Mouse (Mus musculus): ENCODE data around the gene Eml5.

The Eml5 gene

GRCm38 (mm10) chr12:98833901-98834300 is 67.4 kb downstream of the Eml5 start:
- DNase-seq (ENCODE audit: low spot score) = no peak

- no peak for DNase-seq (ENCODE audit: low spot score)
These were observed 68.2 kb downstream of the Eml5 start for GRCm38 (mm10) chr12:98832929-98833598.

- DNase-seq (ENCODE audit: low spot score) = no peak
These were observed 70.2 kb downstream of the Eml5 start for GRCm38 (mm10) chr12:98831122-98831521.

GRCm38 (mm10) chr12:98820781-98821180 is 80.5 kb downstream of the Eml5 start:
- no peak for DNase-seq (ENCODE audit: low spot score)

- DNase-seq (ENCODE audit: low spot score) = no peak
These were observed 97.1 kb downstream of the Eml5 start for GRCm38 (mm10) chr12:98804078-98804748.

GRCm38 (mm10) chr12:98802245-98802644 is 99.0 kb downstream of the Eml5 start:
- DNase-seq (ENCODE audit: low spot score) = no peak

GRCm38 (mm10) chr12:98800334-98800733 is 101.0 kb downstream of the Eml5 start:
- no peak for DNase-seq (ENCODE audit: low spot score)

GRCm38 (mm10) chr12:98795731-98796318 is 105.5 kb downstream of the Eml5 start:
- no peak for DNase-seq (ENCODE audit: low spot score)

GRCm38 (mm10) chr12:98784251-98784650 is 117.0 kb downstream of the Eml5 start:
- DNase-seq (ENCODE audit: low spot score) = no peak

GRCm38 (mm10) chr12:98779148-98779547 is 122.1 kb downstream of the Eml5 start:
- peak; percentile 46 for DNase-seq (ENCODE audit: low spot score)

GRCm38 (mm10) chr12:98777509-98777908 is 123.8 kb downstream of the Eml5 start:
- DNase-seq (ENCODE audit: low spot score) = no peak

- DNase-seq (ENCODE audit: low spot score) = no peak
These were observed 135.0 kb downstream of the Eml5 start for GRCm38 (mm10) chr12:98766241-98766640.

GRCm38 (mm10) chr12:98759700-98760099 is 141.6 kb downstream of the Eml5 start:
- no peak for DNase-seq (ENCODE audit: low spot score)

GRCm38 (mm10) chr12:98757636-98758035 is 143.6 kb downstream of the Eml5 start:
- no peak for DNase-seq (ENCODE audit: low spot score)

GRCm38 (mm10) chr12:98747380-98747753 is 153.9 kb downstream of the Eml5 start:
- no peak for DNase-seq (ENCODE audit: low spot score)

GRCm38 (mm10) chr12:98746746-98747379 is 154.4 kb downstream of the Eml5 start, which contains the start of gene Zc3h14:
TSS of gene Zc3h14 (plus strand) at chr12:98746964.
- peak; percentile 92 for DNase-seq (ENCODE audit: low spot score)

- DNase-seq (ENCODE audit: low spot score) = peak; percentile 74
These were observed 155.2 kb downstream of the Eml5 start for GRCm38 (mm10) chr12:98746131-98746530.

GRCm38 (mm10) chr12:98745626-98746025 is 155.7 kb downstream of the Eml5 start:
- DNase-seq (ENCODE audit: low spot score) = peak; percentile 31

- peak; percentile 58 for DNase-seq (ENCODE audit: low spot score)
These were observed 160.2 kb downstream of the Eml5 start for GRCm38 (mm10) chr12:98741011-98741501.

GRCm38 (mm10) chr12:98737801-98738350 is 163.4 kb downstream of the Eml5 start:
- DNase-seq (ENCODE audit: low spot score) = peak; percentile 10

GRCm38 (mm10) chr12:98736951-98737800 is 164.1 kb downstream of the Eml5 start, which contains the start of gene Ptpn21:
TSS of gene Ptpn21 (minus strand) at chr12:98737405.
- peak; percentile 36 for DNase-seq (ENCODE audit: low spot score)
